Mouse (Mus musculus): Measurements from ENCODE around the gene Vmn1r183. TPM values are rescaled to one million over a fixed set of nuclear protein-coding genes. Genes with fewer than 3 reads are reported as not detected.
"Not testable (repeated sequence)": the region's sequence is repeated elsewhere in the genome, so short reads cannot be mapped to it uniquely, and the experiment has no call there.

Vmn1r183 gene
- under 1 TPM in 1 of 2 experiments, not detected in 1; 0.05 TPM for polyA plus RNA-seq (2017; shearing (Covaris generic))

DNA sequence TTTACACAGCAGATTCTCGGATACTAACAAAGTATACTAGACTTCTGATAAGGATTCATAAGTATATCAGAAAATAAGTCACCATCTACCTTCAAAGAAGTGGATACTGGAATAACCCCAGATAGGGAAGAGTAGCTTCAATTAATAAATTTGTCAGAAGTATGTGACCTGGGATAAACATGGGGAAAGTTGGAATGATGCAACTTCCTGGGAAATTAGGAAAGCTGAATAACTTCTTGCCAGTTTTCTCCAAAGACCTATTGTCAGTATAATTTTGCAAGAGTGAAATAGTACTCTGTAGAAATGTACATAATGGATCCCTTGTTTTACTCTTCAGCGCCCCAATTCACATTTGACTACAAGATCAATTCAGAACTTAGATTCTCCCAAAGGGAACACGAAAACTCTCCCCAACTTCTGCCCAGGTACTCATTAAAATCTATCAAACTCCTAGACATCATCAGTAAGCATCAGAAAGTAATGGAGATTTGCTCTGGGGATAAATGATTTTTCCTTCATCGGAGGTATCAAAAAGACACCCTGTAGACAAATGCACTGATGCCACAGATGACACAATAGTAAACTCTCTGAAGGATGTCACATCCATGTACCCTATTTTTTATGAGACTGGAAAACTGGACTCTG lies at the start of gene Vmn1r183:
Vmn1r183 (plus strand) TSS at position 595 of the 645 bp plus-strand sequence.
- ATAC-seq: no peak

- ATAC-seq: not testable (repeated sequence)
These were observed 21.4 kb downstream of the Vmn1r183 start for GRCm38 (mm10) chr7:24074424-24074823.

DNA sequence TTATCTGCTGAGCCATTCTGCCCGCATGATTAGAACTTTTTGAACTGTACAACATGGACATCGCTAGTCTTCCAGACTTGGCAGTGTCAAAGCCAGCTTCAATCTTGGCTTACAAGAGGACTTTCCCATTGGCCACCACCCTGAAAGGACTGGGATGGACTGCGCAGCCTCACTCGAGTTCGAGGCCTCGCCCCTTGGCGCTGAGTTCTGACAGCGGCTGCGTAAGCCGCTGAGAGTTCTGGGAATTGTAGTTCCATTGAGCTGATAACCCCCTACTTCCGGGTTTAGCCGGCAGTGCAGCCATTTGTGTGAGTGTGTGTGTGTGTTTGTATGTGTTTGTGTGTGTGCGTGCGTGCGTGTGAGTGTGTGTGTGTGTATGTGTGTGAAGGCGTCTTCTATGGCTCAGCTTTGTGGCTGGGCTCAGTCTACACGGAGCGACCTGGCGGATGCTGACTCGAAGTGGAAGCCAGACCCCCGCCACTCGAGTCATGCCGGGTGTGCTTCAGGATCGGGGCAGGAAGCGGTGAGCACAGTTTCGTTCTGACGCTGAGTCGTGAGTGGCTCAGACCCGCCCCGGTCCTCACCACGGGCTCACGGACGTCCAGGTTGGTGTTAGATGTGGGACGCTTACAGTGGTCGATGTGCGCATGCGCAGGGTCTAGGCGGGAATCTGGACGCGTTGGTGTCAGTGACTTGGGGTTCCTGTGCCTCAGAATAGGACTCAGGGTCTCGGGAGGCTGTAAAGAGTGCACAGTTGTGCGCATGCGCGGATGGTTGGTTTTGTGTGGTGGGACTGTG lies 28.8 kb downstream of the Vmn1r183 start, which contains the start of gene Zfp180:
Zfp180 (plus strand) TSS at position 291 of the 798 bp plus-strand sequence.
- ATAC-seq: peak; percentile 90

GRCm38 (mm10) chr7:24082457-24083235 lies 29.6 kb downstream of the Vmn1r183 start:
- peak; percentile 15 for ATAC-seq

DNA sequence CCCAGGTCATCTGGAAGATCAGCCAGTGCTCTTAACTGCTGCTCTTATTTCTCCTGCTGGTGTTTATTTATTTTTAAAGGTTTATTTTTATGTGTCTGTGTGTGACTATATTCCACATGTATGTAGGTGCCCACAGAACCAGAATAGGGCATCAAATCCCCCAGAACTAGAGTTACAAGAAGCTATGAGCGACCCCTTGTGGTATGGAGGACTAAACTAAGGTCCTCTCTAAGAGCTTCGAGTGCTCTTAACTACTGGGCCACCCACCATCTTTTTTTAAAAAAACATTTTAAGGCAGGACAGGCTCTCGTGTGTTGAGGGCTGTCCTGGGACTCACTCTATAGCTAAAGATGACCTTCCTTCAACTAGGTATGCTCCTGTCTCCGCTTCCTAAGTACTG lies 33.8 kb downstream of the Vmn1r183 start:
- no peak for ATAC-seq

- no peak for ATAC-seq
These were observed 34.6 kb downstream of the Vmn1r183 start for GRCm38 (mm10) chr7:24087485-24088125.

GRCm38 (mm10) chr7:24104403-24104802 lies 51.3 kb downstream of the Vmn1r183 start:
- no peak for ATAC-seq

GRCm38 (mm10) chr7:24105144-24105703 lies 52.2 kb downstream of the Vmn1r183 start:
- no peak for ATAC-seq

- ATAC-seq: no peak
These were observed 57.8 kb downstream of the Vmn1r183 start for GRCm38 (mm10) chr7:24110839-24111238.

GRCm38 (mm10) chr7:24111772-24112155 lies 58.7 kb downstream of the Vmn1r183 start:
- ATAC-seq: no peak

GRCm38 (mm10) chr7:24112156-24112856 lies 59.3 kb downstream of the Vmn1r183 start, which contains the start of gene Zfp112:
Gene Zfp112, plus strand, starts transcription at chr7:24112314.
- ATAC-seq: no peak

- ATAC-seq: no peak
These were observed 59.9 kb downstream of the Vmn1r183 start for GRCm38 (mm10) chr7:24113001-24113400.

Other genes with a start within 250 kb of the Vmn1r183 start
- not detected for gene Vmn1r175, start 242.6 kb upstream of the Vmn1r183 start, polyA plus RNA-seq (2017; shearing (Covaris generic))
- gene Vmn1r176, start 215.9 kb upstream of the Vmn1r183 start, polyA plus RNA-seq (2017; shearing (Covaris generic)): not detected
- not detected for gene Vmn1r177, start 186.8 kb upstream of the Vmn1r183 start, polyA plus RNA-seq (2017; shearing (Covaris generic))
- not detected for gene Vmn1r178, start 161.2 kb upstream of the Vmn1r183 start, polyA plus RNA-seq (2017; shearing (Covaris generic))
- under 1 TPM in 1 of 2 experiments, not detected in 1; 0.12 TPM for gene Vmn1r179, start 126.3 kb upstream of the Vmn1r183 start, polyA plus RNA-seq (2017; shearing (Covaris generic))
- not detected for gene Vmn1r180, start 102.6 kb upstream of the Vmn1r183 start, polyA plus RNA-seq (2017; shearing (Covaris generic))
- gene Vmn1r181, start 78.6 kb upstream of the Vmn1r183 start, polyA plus RNA-seq (2017; shearing (Covaris generic)): not detected
- gene V1rd19, start 51.6 kb upstream of the Vmn1r183 start, polyA plus RNA-seq (2017; shearing (Covaris generic)): not detected
- gene Zfp180, start 28.7 kb downstream of the Vmn1r183 start, polyA plus RNA-seq (2017; shearing (Covaris generic)): 10 to 100 TPM; 21.5 to 23.8 TPM
- 1 to 10 TPM; 1.3 to 2.4 TPM for gene Zfp112, start 59.1 kb downstream of the Vmn1r183 start, polyA plus RNA-seq (2017; shearing (Covaris generic))
- gene Zfp235, start 80.9 kb downstream of the Vmn1r183 start, polyA plus RNA-seq (2017; shearing (Covaris generic)): 10 to 100 TPM; 13.8 to 21.0 TPM
- gene Zfp114, start 121.8 kb downstream of the Vmn1r183 start, polyA plus RNA-seq (2017; shearing (Covaris generic)): 1 to 10 TPM in 1 of 2 experiments, under 1 TPM in 1; 0.73 to 1.8 TPM
- gene Zfp111, start 158.2 kb downstream of the Vmn1r183 start, polyA plus RNA-seq (2017; shearing (Covaris generic)): 1 to 10 TPM in 1 of 2 experiments, under 1 TPM in 1; 0.61 to 1.3 TPM
- gene Zfp109, start 184.3 kb downstream of the Vmn1r183 start, polyA plus RNA-seq (2017; shearing (Covaris generic)): 1 to 10 TPM; 2.2 to 3.7 TPM
- gene Zfp108, start 201.5 kb downstream of the Vmn1r183 start, polyA plus RNA-seq (2017; shearing (Covaris generic)): under 1 TPM in 1 of 2 experiments, not detected in 1; 0.70 TPM
- 1 to 10 TPM; 2.5 to 2.9 TPM for gene Zfp93, start 217.2 kb downstream of the Vmn1r183 start, polyA plus RNA-seq (2017; shearing (Covaris generic))
- gene Zfp61, start 248.0 kb downstream of the Vmn1r183 start, polyA plus RNA-seq (2017; shearing (Covaris generic)): 10 to 100 TPM; 19.4 to 27.8 TPM